Mouse (Mus musculus) adrenal gland, adult 2 months (tissue): ENCODE measurements around the gene Miga1. TPM values are rescaled to one million over a fixed set of nuclear protein-coding genes. Genes with fewer than 3 reads are reported as not detected.

Source experiments
- DNase-seq: peaks from one replicate; pipeline ENCODE4 v3.0.0; 2021
- polyA plus RNA-seq: library from polyadenylated mRNA; depleted of rRNA; stranded (reverse); fragments of >200 nt; gene quantifications from 2 replicates; pipeline ENCODE4 v1.2.3, GENCODE M21; 2012; rRNA removed
- total RNA-seq, 2 experiments: library from RNA; stranded (reverse); gene quantifications; 2 replicates each; pipeline ENCODE4 v1.2.3; 2021

Gene Miga1
- total and polyA plus RNA-seq, 3 experiments = 6.5 to 12.3 (median 8.4) TPM

DNA sequence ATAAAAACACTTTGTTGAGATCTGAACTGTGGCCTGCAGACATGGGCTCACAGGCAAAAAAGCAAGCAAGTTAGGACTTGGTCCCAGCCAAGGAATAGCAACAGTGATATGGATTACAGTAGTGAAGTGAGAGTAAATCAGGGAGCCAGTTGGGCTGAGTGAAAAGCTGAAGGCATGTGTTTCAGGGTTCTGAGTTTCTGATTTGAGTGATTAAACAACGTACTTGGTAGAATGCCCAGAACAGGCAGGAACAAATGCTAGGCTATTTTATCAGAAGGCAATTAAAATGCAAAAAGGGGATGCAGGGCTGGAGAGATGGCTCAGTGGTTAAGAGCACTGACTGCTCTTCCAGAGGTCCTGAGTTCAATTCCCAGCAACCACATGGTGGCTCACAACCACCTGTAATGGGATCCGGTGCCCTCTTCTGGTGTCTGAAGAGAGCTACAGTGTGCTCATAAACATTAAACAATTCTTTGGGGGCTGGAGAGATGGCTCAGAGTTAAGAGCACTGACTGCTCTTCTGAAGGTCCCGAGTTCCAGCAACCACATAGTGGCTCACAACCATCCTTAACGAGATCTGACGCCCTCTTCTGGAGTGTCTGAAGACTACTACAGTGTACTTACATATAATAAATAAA lies 94.8 kb downstream of the Miga1 start:
- no peak for DNase-seq

DNA sequence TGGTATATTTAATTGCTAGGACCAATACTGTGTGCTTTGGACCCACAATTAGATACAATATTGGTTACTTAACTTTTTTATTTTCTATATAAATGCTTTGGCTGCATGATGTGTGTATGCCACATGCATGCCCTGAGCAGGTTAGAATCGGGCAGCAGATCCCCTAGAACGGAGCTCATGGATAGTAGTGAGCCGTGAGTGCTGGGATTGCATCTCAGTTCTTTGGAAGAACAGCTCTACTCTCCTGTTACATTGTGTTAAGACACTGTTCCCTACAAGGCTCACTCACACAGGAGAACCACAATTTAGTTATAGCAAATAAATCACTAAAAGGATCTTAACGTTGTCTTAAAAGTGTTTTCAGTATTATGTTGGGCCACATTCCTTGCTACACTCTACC lies 96.9 kb downstream of the Miga1 start:
- no peak for DNase-seq

DNA sequence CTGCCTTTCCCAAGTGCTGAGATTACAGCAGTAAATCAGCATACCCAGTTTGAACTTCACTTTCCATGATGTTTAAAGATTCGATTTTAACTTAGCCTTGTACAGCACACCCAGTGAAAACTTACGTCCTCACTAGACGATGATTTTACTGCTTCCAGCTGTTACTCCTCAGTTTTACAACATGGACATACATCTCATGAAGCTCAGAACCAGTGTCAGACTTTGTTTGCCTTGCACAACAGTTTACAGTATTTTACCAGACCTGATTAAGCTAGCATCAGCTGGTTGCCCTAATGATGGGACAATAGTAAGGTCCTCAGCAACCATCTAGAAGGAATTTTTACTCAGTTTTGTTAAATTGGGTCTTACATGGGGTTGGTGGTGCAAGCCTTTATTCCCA lies 99.1 kb downstream of the Miga1 start:
- DNase-seq = no peak

DNA sequence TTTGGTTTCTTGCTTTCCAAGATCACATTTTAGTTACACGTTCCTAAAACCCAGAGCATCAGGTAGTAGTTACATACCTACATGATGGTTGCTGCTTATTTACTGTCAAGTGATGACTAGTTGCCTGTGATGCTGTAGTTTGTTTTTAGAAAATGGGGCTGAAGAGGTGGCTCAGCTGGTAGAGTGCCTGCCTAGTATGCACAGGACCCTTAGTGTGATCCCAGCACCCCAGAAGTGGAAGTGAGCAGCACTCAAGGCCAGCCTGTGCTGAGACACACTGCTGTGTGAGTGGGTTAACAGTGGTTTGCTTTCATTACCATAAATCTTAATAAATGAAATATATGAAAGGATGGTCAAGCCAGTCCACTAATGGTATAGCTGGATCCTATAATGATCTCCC lies 100.6 kb downstream of the Miga1 start:
- no peak for DNase-seq

DNA sequence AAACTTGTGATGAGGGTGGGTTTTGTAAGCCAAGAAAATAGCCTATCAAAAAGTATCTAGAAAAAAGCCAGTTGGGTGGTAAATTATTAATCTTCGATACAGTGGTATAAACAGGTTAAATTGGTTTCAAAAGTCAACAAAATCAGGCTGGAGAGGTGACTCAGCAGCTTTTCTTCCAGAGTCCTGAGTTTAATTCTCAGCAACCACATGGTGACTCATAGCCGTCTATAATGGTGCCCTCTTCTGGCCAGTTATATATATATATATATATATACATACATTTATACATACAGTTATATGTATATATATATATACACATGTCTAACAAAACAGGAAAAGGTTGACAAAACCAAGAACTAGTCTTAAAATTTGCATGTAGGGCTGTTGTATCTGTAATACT lies 101.4 kb downstream of the Miga1 start:
- peak; percentile 14 for DNase-seq

DNA sequence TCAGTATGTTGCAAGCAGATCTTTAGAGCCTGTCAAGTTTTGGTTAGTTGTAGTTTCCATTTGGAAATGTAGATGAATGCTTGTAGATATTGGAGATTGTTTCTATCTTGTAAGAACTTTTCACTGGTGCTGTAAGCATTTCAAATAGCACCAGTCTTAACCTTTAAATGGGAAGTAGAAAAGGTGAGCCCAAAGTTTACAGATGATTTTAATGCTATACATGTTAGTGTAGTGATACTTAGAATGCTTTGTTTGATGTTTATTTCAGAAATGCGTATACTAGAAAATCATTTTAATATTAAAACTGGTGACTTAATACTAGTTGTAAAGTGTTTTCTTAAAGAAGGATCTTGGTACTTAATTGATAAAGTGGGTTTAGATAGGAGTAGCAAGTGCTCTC lies 104.4 kb downstream of the Miga1 start:
- no peak for DNase-seq

DNA sequence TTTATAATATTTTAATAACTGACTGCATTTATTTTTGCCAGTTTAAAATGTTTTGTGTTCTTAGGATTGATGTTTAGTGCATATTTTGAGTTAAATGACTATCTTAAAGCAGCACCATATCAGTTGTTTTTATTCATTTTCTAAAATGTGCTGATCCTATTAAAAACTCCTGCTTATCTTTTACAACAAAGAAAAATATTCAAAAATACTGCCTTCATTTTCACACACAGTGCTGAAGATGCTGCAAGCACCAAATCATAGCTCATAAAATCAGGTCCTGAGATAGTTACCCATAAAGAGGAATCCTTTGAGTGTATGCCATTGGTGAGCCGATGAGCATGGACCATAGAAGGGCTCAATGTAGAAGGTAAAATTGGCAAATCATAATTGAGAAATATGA lies 105.0 kb downstream of the Miga1 start:
- no peak for DNase-seq

DNA sequence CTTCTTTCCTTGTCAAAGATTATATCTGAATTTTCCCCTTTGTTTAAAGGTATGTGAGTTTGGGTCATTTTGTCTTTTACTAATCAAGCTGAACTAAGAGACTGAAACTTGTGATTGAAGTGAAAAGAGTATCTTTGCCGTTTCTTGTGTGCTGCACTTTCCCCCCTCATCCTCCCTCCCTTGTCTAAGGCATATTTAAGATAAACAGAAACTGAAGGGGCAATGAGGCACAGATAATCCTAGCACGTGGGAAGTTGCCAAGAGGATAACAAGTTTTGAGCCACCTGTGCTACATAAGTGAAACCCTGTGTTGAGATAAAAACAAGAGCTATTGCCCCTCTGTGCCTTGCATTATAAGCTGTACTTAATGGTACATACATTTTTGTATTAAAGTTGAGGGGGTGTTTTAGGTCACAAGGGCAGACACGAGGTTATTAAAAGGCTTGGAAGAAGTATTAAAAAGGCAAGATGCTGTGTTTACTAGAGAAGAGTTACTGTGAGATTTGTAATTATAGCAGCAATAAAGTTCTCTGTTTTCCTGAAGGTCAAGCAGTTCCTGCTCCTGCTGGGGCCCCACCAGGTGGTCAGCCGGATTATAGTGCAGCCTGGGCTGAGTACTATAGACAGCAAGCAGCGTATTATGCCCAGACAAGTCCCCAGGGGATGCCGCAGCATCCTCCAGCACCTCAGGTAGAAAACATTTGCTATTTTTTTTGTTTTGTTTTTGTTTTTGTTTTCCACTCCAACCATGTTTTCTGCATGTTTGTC lies 108.7 kb downstream of the Miga1 start:
- no peak for DNase-seq

DNA sequence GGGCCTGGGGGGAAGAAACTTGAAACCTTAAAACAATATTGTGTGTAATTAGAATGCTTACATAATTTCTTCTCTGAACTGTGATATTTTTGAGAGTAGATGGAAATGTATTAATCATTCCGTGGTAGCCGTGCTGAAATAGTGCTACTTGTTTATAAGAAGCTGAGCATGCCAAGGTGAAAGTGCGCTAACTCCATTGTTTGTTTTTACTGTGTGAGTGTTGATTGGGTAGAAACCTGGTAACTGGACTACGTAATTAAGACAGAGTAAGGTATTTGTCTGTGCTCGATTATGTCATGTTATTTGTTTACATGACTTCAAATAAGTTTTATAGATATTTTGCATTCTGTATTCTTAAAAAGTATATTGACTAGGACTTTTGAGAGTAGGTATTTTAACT lies 110.9 kb downstream of the Miga1 start:
- no peak for DNase-seq

DNA sequence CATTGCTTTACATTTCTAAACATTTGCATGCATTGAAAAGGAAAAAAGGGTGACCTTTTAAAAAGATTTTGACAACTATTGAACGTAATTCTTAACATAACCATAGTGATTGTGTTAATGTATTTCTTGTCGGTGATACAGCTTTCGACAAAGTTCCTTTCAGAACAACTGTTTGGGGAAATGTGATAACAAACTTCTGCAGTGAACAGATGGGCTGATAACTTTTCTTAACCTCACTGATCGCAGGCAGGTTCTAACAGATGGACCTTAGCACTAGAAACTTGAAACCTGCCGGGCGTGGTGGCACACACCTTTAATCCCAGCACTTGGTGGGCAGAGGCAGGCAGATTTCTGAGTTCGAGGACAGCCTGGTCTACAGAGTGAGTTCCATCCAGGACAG lies 111.4 kb downstream of the Miga1 start:
- DNase-seq = no peak

DNA sequence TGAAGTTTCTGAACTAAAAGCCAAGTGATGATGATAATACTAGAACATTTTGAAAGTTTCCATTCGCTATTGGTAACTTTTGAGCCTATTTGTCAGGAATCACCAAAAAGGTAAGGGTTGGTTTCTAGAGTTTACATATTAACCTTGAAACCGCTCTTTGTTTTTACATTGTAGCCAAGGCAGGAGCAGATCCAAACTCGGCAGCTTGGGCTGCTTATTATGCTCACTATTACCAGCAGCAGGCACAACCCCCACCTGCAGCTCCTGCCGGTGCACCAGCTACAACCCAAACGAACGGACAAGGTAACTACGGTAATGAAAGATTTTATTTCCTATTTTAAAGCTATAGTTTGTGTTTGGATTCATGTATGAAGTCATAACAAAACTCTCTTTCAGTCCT lies 114.3 kb downstream of the Miga1 start:
- DNase-seq = no peak

DNA sequence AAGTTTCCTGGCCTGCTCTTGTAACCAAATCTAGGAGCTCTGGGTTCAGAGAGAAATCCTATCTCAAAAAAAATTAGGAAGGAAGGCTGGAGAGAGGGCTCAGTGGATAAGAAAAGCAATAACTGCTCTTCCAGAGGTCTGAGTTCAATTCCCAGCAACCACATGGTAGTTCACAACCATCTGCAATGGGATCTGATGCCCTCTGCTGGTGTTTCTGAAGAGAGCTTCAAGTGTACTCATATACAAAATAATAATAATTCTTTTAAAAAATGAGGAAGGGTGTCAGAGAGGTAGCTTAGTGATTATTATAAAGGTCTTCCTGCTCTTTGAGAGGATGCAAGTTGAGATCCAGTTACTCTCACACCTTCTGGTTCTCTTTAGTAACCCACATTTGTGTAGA lies 115.3 kb downstream of the Miga1 start:
- DNase-seq = no peak

Other genes starting within 250 kb of the Miga1 start
- gene Gipc2, start 174.2 kb downstream of the Miga1 start, total RNA-seq = 1 to 10 TPM in 1 of 2 experiments, under 1 TPM in 1; 0.52 to 1.1 TPM
- 0.11 and 0.20 TPM in 2 replicates for gene Gipc2, start 174.2 kb downstream of the Miga1 start, polyA plus RNA-seq
- 10 to 100 TPM; 44.1 to 63.9 TPM for gene Dnajb4, start 130.1 kb downstream of the Miga1 start, total RNA-seq
- gene Dnajb4, start 130.1 kb downstream of the Miga1 start, polyA plus RNA-seq = 4.1 and 4.4 TPM in 2 replicates
- gene Fubp1, start 130.0 kb downstream of the Miga1 start, total RNA-seq = 100 to 1,000 TPM; 118 to 137 TPM
- gene Fubp1, start 130.0 kb downstream of the Miga1 start, polyA plus RNA-seq = 71.8 and 97.5 TPM in 2 replicates
- gene Nexn, start 74.1 kb downstream of the Miga1 start, total RNA-seq = 1 to 10 TPM; 3.7 TPM
- not detected in 2 replicates for gene Nexn, start 74.1 kb downstream of the Miga1 start, polyA plus RNA-seq
- gene Usp33, start 6.1 kb upstream of the Miga1 start, total RNA-seq = 10 to 100 TPM; 87.8 to 99.7 TPM
- 8.4 and 14.0 TPM in 2 replicates for gene Usp33, start 6.1 kb upstream of the Miga1 start, polyA plus RNA-seq
- 10 to 100 TPM; 30.1 to 35.5 TPM for gene Zzz3, start 55.1 kb upstream of the Miga1 start, total RNA-seq
- 11.4 and 12.5 TPM in 2 replicates for gene Zzz3, start 55.1 kb upstream of the Miga1 start, polyA plus RNA-seq